Mouse (Mus musculus) ES-E14 (cell line): ENCODE results near the gene Lmx1b.

Source experiments
- CHD2 ChIP-seq: IDR thresholded peaks from 2 replicates; pipeline ENCODE4 v1.6.1; 2014; ENCODE audit warnings: mild to moderate bottlenecking, low read depth, low read length, inconsistent platforms
- HCFC1 ChIP-seq: IDR thresholded peaks from 2 replicates; pipeline ENCODE4 v1.6.1; 2012; ENCODE audit warnings: low read length, inconsistent platforms, borderline replicate concordance; ENCODE audit not compliant: insufficient read depth
- MAFK ChIP-seq: IDR thresholded peaks from 2 replicates; pipeline ENCODE4 v1.6.1; 2014; ENCODE audit warnings: mild to moderate bottlenecking, low read depth, low read length, inconsistent platforms; ENCODE audit not compliant: insufficient read depth
- ZC3H11A ChIP-seq: IDR thresholded peaks from 2 replicates; pipeline ENCODE4 v1.6.1; 2012; ENCODE audit warnings: low read depth, mild to moderate bottlenecking, inconsistent platforms, low read length, borderline replicate concordance
- ZNF384 ChIP-seq: IDR thresholded peaks from 2 replicates; pipeline ENCODE4 v1.6.1; 2012; ENCODE audit warnings: low read depth, low read length, inconsistent platforms

DNA sequence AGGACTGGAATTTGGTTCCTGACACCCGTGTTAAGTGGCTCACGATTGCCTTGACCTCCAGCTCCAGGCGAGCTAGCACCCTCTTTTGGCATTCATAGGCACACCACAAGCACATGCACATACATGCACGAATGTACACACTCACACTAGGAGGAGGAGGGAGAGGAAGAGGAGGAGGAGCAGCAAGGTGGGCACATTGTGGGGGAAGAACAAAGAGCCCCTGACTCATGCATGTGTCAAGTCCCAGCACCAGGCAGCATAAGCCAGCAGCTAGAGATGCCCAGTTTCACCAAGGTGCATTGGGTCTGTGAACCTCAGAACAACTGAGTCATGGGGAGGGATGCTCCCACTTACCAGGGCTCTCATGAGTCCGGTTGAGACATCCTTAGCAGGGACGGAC, 56.5 kb downstream of the Lmx1b start:
- TF ChIP-seq ZNF384 (no peak), HCFC1 (no peak), ZC3H11A (no peak), MAFK (no peak), CHD2 (no peak)
